Mouse (Mus musculus) lung, postnatal 0 days (tissue): Measurements from ENCODE around the gene Fam98c.

ENCODE experiments used
- CTCF ChIP-seq: IDR thresholded peaks from 2 replicates; pipeline ENCODE4 v1.5.1; 2016; ENCODE audit warnings: antibody characterized with exemption, mild to moderate bottlenecking
- EP300 ChIP-seq: IDR thresholded peaks from 2 replicates; pipeline ENCODE4 v1.6.1; 2016; ENCODE audit warnings: antibody characterized with exemption, mild to moderate bottlenecking, control low read depth

DNA sequence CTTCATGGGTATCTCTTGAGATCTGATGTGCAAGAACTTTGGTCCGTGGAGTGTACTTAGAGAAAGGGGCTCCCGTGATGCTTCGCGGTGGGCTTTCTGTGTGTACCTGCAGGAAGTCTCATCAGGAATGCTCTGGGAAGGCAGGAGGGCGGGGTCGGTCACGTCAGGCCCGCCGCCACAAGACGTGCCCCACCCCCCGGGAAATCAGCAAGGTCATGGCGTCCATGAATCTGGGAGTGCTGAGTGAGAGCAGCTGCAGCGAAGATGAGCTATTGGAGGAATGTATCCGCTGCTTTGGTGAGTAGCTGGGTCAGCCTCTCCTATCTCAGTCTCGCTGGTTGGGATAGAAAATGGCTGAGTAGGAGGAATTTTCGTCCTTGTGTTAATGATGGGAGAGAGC, 18.6 kb downstream of the Fam98c start:
- TF ChIP-seq CTCF (no peak), EP300 (no peak)
